Mouse (Mus musculus): ENCODE results near the gene Dop1b.

Gene Dop1b

DNA sequence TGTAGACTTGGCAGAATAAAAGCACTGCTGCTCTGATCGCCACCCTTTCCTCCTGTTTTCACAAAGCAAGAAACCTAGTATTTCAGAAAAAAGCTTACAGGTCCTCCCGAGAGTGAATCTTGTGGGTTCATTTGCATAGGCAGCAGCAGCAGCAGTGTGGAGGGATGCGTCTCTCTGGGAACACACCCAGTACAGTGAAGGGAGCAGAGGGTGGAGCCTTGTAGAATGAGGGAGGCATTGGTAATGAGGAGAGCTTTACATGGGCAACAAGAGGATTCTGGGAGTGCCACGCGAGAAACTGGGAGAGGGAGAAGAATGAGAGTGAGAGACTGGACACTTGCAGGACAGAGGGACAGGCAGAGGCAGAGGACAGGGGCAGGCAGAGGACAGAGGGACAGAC is 2.7 kb downstream of the Dop1b start:
- DNase-seq = no peak

- no peak for DNase-seq
Observed at GRCm38 (mm10) chr16:93715826-93716225, 4.1 kb downstream of the Dop1b start.

DNA sequence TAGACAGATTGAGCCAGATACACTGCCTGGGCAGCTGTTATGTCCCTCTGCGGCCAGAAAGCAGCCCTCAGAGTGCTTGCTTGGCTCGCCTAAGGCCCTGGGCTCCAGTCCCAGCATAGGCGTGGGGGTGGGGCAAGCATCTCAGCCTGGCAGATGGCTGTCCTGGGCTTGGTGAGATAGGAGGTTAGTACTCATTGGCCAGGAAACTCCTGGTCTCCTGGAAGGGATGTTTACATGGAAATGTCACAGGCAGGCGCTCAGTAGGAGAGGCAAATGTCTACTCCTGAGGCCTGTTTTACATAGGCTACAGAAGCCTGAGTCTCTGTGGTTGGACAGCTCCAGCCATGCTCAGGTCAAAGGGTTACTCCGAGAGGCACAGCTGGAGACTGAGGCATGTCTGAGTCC is 5.6 kb downstream of the Dop1b start:
- DNase-seq = no peak

GRCm38 (mm10) chr16:93721771-93722170 is 10.1 kb downstream of the Dop1b start:
- no peak for DNase-seq

GRCm38 (mm10) chr16:93722476-93722875 is 10.8 kb downstream of the Dop1b start:
- no peak for DNase-seq

- no peak for DNase-seq
Observed at GRCm38 (mm10) chr16:93725417-93726144, 13.9 kb downstream of the Dop1b start.

DNA sequence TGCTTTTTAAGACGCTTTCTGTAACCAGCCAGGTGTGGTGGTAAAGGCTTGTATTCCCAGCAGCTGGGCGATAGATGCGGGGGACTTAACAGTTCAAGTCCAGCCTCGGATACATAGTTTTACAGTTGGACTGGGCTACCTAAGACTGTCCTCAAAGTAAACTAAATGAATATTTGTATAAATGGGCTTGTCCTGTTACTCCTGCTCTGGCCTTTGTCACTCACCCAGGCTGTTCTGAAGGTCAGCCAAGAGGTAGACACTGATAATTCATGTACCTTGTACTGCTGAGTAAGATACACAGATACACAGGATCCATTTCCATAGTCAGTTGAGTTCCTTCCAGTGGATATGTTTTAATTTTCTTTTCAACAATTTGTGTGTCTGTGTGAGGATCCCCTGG is 14.5 kb downstream of the Dop1b start:
- DNase-seq = no peak

- DNase-seq = no peak
Observed at GRCm38 (mm10) chr16:93728676-93729075, 17.0 kb downstream of the Dop1b start.

GRCm38 (mm10) chr16:93729801-93730721 is 18.4 kb downstream of the Dop1b start:
- no peak for DNase-seq

GRCm38 (mm10) chr16:93731310-93731709 is 19.6 kb downstream of the Dop1b start:
- no peak for DNase-seq

DNA sequence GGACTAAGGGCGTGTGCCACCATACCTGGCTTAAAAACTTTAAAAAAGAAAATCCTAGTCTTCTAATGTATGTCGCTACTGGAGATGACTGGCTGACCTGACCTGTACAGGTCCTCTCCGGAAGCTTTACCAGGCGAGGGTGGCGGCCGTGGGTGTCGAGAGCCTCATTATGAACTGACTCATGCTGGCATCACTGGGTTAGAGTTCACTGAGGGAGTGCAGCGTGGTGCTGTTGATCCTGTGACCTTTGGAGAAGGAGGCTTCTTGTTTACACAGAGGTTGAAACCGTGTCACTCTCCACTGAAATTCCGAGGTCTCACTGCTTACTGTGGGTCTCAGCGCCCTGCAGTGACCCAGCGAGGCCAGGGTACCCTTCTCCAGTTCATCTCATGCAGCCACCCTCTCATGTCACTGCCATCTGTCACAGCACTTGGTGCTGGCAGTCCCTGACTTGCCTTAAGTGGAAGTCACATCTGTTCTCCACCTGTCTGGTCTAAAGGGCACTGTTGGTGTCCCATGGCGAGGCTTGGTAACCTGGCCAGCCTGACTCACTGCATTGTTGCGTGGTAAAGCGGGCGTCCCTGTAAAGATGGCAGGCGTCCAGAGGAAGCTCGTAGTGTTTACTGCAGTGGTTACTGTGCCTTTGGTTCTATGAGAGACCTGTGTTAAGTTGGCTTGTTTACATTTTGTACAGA is 21.3 kb downstream of the Dop1b start:
- DNase-seq = no peak

DNA sequence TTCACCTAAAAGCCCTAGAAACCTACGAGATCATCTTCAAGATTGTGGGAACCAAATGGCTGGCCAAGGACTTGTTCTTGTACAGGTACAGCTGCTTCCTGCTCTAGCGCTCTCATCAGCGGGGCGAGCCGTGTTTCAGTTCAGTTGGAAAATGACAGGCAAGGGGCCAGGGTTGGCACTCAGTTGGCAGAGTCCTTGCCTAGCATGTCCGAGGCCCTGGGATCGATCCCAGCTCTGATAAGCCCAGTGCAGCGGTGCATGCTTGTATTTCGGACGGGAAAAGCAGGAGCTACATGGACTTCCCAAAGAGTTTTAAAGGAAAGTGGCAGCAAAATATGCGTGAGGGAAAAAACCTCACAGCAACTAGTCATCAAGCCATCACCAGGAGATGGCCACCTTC is 27.5 kb downstream of the Dop1b start:
- no peak for DNase-seq

GRCm38 (mm10) chr16:93742903-93743302 is 31.2 kb downstream of the Dop1b start:
- DNase-seq = no peak

DNA sequence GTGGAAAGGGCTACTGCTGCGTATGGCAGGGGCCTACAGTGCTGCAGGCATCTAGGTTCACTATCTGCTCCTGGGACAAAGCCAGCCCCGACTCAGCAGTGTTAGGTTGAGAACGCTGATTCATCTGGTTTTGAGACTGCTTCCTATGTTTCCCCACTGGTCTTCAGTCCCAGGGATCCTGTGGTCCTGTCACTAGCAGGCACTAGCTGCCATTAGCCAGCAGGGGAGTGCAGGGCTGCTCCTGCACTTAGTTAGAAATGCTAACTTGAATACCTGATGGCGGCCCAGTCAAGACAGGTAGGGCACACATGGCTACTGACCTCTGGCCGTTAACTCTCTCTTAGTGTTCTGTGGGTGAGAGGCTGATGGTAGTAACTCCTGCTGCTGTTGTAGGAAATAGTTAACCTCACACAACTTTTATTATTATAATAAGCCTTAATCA is 32.4 kb downstream of the Dop1b start:
- DNase-seq = no peak

- no peak for DNase-seq
Observed at GRCm38 (mm10) chr16:93744804-93745340, 33.2 kb downstream of the Dop1b start.

GRCm38 (mm10) chr16:93746397-93746796 is 34.7 kb downstream of the Dop1b start:
- DNase-seq = no peak

GRCm38 (mm10) chr16:93746957-93747356 is 35.3 kb downstream of the Dop1b start:
- DNase-seq = peak; percentile 14

GRCm38 (mm10) chr16:93747421-93747820 is 35.7 kb downstream of the Dop1b start:
- no peak for DNase-seq

- DNase-seq = no peak
Observed at GRCm38 (mm10) chr16:93749147-93749910, 37.6 kb downstream of the Dop1b start.

DNA sequence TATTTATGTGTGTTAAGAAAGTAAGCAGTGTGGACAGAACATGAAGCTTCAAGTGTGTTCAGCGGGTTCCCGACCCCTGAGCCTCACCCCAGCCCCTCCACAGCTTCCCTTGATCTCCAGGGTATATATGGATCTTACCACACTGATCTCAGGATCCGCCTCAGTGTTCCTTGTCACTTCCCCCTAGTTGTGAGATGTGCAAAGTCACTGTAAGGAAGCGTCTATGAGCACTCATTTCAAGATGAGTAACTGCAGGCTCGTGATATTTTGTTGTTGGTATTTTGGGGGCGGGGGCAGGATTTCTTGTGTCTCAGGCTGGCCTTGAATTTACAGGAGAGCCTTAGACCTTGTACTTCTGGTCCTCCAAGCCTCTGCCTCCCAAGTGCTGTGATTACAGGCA is 38.8 kb downstream of the Dop1b start:
- DNase-seq = no peak

- DNase-seq = no peak
Observed at GRCm38 (mm10) chr16:93751816-93752215, 40.1 kb downstream of the Dop1b start.

DNA sequence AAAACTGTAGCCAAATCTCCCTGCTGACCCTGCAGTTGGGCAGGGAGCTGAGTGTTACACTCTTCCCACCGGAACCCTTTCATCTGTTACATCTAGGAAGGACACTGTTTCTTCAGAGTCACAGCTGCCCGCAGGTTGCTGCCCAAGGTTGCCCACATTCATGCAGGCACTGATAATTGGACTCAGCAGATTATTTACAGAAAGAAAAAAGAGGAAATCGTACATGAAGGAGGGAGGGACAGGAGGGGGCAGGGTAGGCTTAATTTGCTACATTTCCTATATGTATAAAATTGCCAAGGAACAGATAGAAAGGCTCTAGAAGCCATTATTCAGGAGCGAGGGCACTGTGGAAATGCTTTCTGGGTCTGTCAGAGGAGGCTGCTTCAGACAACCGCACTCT is 44.9 kb downstream of the Dop1b start:
- DNase-seq = no peak
